Mouse (Mus musculus) urinary bladder, postnatal 25 days (tissue): Measurements from ENCODE around the gene Spsb1.

ENCODE experiments used
- DNase-seq: peaks from one replicate; pipeline ENCODE4 v3.0.0; 2022; ENCODE audit warnings: low spot score

Gene Spsb1

GRCm38 (mm10) chr4:149983921-149984645, 29.2 kb upstream of the Spsb1 start:
- DNase-seq: no peak

- DNase-seq: no peak
These were observed 27.3 kb upstream of the Spsb1 start for GRCm38 (mm10) chr4:149982154-149982553.

GRCm38 (mm10) chr4:149979819-149980308, 25.0 kb upstream of the Spsb1 start:
- DNase-seq: peak; percentile 72

- DNase-seq: no peak
These were observed 24.0 kb upstream of the Spsb1 start for GRCm38 (mm10) chr4:149978820-149979219.

GRCm38 (mm10) chr4:149977801-149978544, 23.1 kb upstream of the Spsb1 start:
- DNase-seq: no peak

GRCm38 (mm10) chr4:149977181-149977580, 22.3 kb upstream of the Spsb1 start:
- DNase-seq: no peak

GRCm38 (mm10) chr4:149975730-149976254, 20.9 kb upstream of the Spsb1 start:
- DNase-seq: no peak

- DNase-seq: no peak
These were observed 20.4 kb upstream of the Spsb1 start for GRCm38 (mm10) chr4:149975291-149975690.

- DNase-seq: no peak
These were observed 16.6 kb upstream of the Spsb1 start for GRCm38 (mm10) chr4:149971393-149971792.

GRCm38 (mm10) chr4:149968526-149968925, 13.7 kb upstream of the Spsb1 start:
- no peak for DNase-seq

- no peak for DNase-seq
These were observed 12.1 kb upstream of the Spsb1 start for GRCm38 (mm10) chr4:149966963-149967362.

GRCm38 (mm10) chr4:149966252-149966651, 11.4 kb upstream of the Spsb1 start:
- peak; percentile 61 for DNase-seq

- no peak for DNase-seq
These were observed 10.8 kb upstream of the Spsb1 start for GRCm38 (mm10) chr4:149965672-149966071.

GRCm38 (mm10) chr4:149965242-149965641, 10.4 kb upstream of the Spsb1 start:
- no peak for DNase-seq

GRCm38 (mm10) chr4:149964770-149965169, 9.9 kb upstream of the Spsb1 start:
- no peak for DNase-seq

- DNase-seq: no peak
These were observed 9.4 kb upstream of the Spsb1 start for GRCm38 (mm10) chr4:149964285-149964684.

GRCm38 (mm10) chr4:149960391-149960790, 5.5 kb upstream of the Spsb1 start:
- no peak for DNase-seq

GRCm38 (mm10) chr4:149959816-149960215, 5.0 kb upstream of the Spsb1 start:
- DNase-seq: no peak

GRCm38 (mm10) chr4:149958566-149958965, 3.7 kb upstream of the Spsb1 start:
- peak; percentile 77 for DNase-seq

GRCm38 (mm10) chr4:149956048-149956447, 1.2 kb upstream of the Spsb1 start:
- no peak for DNase-seq

- DNase-seq: no peak
These were observed 788 bp upstream of the Spsb1 start for GRCm38 (mm10) chr4:149955631-149956030.

- peak; percentile 48 for DNase-seq
These were observed 992 bp downstream of the Spsb1 start for GRCm38 (mm10) chr4:149953621-149954481.
